Comparison of ENCODE assay signal across 28 mouse cellular contexts in the genomic region with DNA sequence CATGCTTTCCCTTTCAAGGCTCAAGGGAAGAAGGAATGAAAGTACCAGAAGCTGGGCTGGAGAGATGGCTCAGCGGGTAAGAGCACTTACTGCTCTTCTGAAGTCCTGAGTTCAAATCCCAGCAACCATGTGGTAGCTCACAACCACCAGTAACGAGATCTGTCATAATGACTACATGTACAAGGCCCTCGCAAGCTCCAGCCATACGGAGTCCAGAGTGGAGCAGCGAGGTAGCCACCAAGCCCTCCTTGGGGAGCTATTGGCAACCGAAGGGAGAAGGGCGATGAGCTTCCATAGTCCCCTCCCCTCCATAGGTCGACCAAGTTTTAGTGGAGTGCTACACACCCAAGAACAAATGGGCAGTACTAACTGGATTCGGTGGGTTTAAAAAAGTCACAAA.
"Had no signal": no experiment of that assay in that cellular context is flagged by ENCODE, and none has a peak within 500 bp of the region (broad histone marks: within the 10 kb centered on the region; RNA-seq: fewer than 3 reads in every experiment).

No protein-coding gene starts in this region.

- H3K27me3 ChIP-seq: embryonic facial prominence, embryonic 12.5 days; embryonic facial prominence, embryonic 13.5 days; embryonic facial prominence, embryonic 15.5 days had no signal

- H3K4me2 ChIP-seq: embryonic facial prominence, embryonic 12.5 days; embryonic facial prominence, embryonic 13.5 days; embryonic facial prominence, embryonic 15.5 days; forebrain, embryonic 12.5 days; forebrain, embryonic 13.5 days; forebrain, embryonic 15.5 days had no signal

- H3K9ac ChIP-seq: embryonic facial prominence, embryonic 12.5 days; embryonic facial prominence, embryonic 13.5 days; embryonic facial prominence, embryonic 15.5 days; forebrain, embryonic 12.5 days; forebrain, embryonic 13.5 days; forebrain, embryonic 15.5 days; forebrain, postnatal 0 days had no signal

- H3K9me3 ChIP-seq: embryonic facial prominence, embryonic 10.5 days; embryonic facial prominence, embryonic 12.5 days; embryonic facial prominence, embryonic 13.5 days; embryonic facial prominence, embryonic 15.5 days; forebrain, embryonic 10.5 days; forebrain, embryonic 12.5 days; forebrain, embryonic 13.5 days; forebrain, embryonic 15.5 days had no signal

- ATAC-seq: forebrain, embryonic 13.5 days; forebrain, embryonic 14.5 days; forebrain, embryonic 15.5 days; forebrain, embryonic 16.5 days; forebrain, postnatal 0 days had no signal

- DNase-seq: cerebellum, adult 18-20 months; cerebellum, adult 2 months; cerebellum, adult 8-10 months; cerebellum, adult 9-10 months; cerebellum, adult 9-11 months; cerebellum, postnatal 10 days; cerebellum, postnatal 14 days; cerebellum, postnatal 25 days; cerebellum, postnatal 36 days; embryo, embryonic 11 days; forebrain, postnatal 0 days; gastrocnemius, adult 2 months; gastrocnemius, postnatal 10 days; gastrocnemius, postnatal 14 days; gastrocnemius, postnatal 25 days; gastrocnemius, postnatal 36 days; heart, adult 18-20 months had no signal

- H3K4me3 ChIP-seq: embryonic facial prominence, embryonic 10.5 days; embryonic facial prominence, embryonic 12.5 days; embryonic facial prominence, embryonic 13.5 days; embryonic facial prominence, embryonic 15.5 days; erythroblast, embryonic 14.5 days; forebrain, embryonic 10.5 days; forebrain, embryonic 12.5 days; forebrain, embryonic 13.5 days; forebrain, embryonic 15.5 days; gastrocnemius, adult 2 months had no signal

- H3K36me3 ChIP-seq: embryonic facial prominence, embryonic 10.5 days; embryonic facial prominence, embryonic 12.5 days; embryonic facial prominence, embryonic 13.5 days; embryonic facial prominence, embryonic 15.5 days; forebrain, embryonic 10.5 days; forebrain, embryonic 12.5 days; forebrain, embryonic 15.5 days had no signal

- H3K27ac ChIP-seq: embryonic facial prominence, embryonic 10.5 days; embryonic facial prominence, embryonic 12.5 days; embryonic facial prominence, embryonic 13.5 days; embryonic facial prominence, embryonic 15.5 days; forebrain, embryonic 10.5 days; forebrain, embryonic 12.5 days; forebrain, embryonic 13.5 days; forebrain, embryonic 15.5 days; gastrocnemius, adult 2 months had no signal
